Mouse (Mus musculus) megakaryocyte, embryonic 14.5 days (primary cell): ENCODE measurements around the gene Gtsf1.

Source experiments
- FLI1 ChIP-seq: IDR thresholded peaks from 2 replicates; pipeline ENCODE4 v1.6.1; 2012; ENCODE audit warnings: low read length, inconsistent platforms, mixed read lengths
- GATA1 ChIP-seq: IDR thresholded peaks from 3 replicates; pipeline ENCODE4 v1.6.1; 2012; ENCODE audit warnings: mixed read lengths, low read length, inconsistent platforms, borderline replicate concordance

DNA sequence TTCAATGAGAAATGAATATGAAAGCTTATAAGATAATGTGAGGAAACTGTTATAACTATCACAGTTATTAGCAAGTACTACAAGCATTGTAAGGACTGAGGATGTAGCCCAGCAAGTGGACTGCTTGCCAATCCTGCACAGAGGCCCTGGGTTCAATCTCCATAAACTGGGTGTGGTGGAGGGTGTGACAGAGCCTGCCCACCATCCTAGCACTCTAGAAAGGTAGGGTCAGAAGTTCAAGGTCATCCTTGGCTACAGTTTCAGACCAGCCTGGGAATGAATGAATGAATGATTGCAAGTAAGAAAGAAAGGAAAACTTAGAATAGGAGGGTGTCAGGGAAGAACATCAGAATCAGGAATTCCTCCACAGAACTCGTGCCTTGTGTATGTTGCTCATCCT, 66.5 kb downstream of the Gtsf1 start:
- no peak for TF ChIP-seq GATA1
- no peak for TF ChIP-seq FLI1
